Mouse (Mus musculus) heart, postnatal 0 days (tissue): ENCODE measurements around the gene Olfr603. TPM values are rescaled to one million over a fixed set of nuclear protein-coding genes. Genes with fewer than 3 reads are reported as not detected.
"Not testable (repeated sequence)": the region's sequence is repeated elsewhere in the genome, so short reads cannot be mapped to it uniquely, and the experiment has no call there.

Source experiments
- ATAC-seq: fragments of 200-750 bp; cut with Nextera tagmentation; 2 replicates; pipeline ENCODE4 v1.8.0; 2017; ENCODE audit warnings: low read depth, moderate number of reproducible peaks, moderate library complexity; ENCODE audit not compliant: insufficient read depth
- DNase-seq: peaks from one replicate; pipeline ENCODE4 v3.0.0-alpha.2; 2016; ENCODE audit warnings: low spot score
- H3K27ac ChIP-seq: fragments of 300-500 bp; sonication (generic); 2 replicates; pipeline ENCODE4 v1.5.1; 2014; ENCODE audit warnings: low read depth, mild to moderate bottlenecking
- H3K27me3 ChIP-seq: fragments of 300-500 bp; sonication (generic); 2 replicates; pipeline ENCODE4 v1.6.1; 2014; ENCODE audit warnings: low read length, mixed read lengths; ENCODE audit not compliant: control insufficient read depth, insufficient read depth
- H3K36me3 ChIP-seq: fragments of 300-500 bp; sonication (generic); replicated peaks from 2 replicates; pipeline ENCODE4 v1.6.1; 2014; ENCODE audit warnings: low read length, mixed read lengths; ENCODE audit not compliant: control insufficient read depth, insufficient read depth
- H3K4me1 ChIP-seq: fragments of 300-500 bp; sonication (generic); 2 replicates; pipeline ENCODE4 v1.6.1; 2014; ENCODE audit warnings: antibody characterized with exemption; ENCODE audit not compliant: control insufficient read depth, insufficient read depth
- H3K4me2 ChIP-seq: fragments of 300-500 bp; sonication (generic); 2 replicates; pipeline ENCODE4 v1.6.1; 2014; ENCODE audit warnings: low read depth, mild to moderate bottlenecking, low read length, moderate library complexity
- H3K4me3 ChIP-seq: fragments of 300-500 bp; sonication (generic); 2 replicates; pipeline ENCODE4 v1.5.1; 2014; ENCODE audit warnings: low read depth, low read length
- H3K9ac ChIP-seq: fragments of 300-500 bp; sonication (generic); replicated peaks from 2 replicates; pipeline ENCODE4 v1.6.1; 2014; ENCODE audit warnings: low read depth, low read length, mixed read lengths
- H3K9me3 ChIP-seq: fragments of 300-500 bp; sonication (generic); replicated peaks from 2 replicates; pipeline ENCODE4 v1.6.1; 2016; ENCODE audit warnings: low read length; ENCODE audit not compliant: control insufficient read depth
- CTCF ChIP-seq: IDR thresholded peaks from 2 replicates; pipeline ENCODE4 v1.5.1; 2016; ENCODE audit warnings: antibody characterized with exemption, control low read depth, low read depth
- EP300 ChIP-seq: IDR thresholded peaks from 2 replicates; pipeline ENCODE4 v1.6.1; 2016; ENCODE audit warnings: antibody characterized with exemption, low read depth
- WGBS: fragments of 180-500 bp; shearing (Covaris S2); extraction: QIAGEN DNeasy Blood & Tissue Kit; methylation state at CpG from one replicate; pipeline ENCODE4 v1.1.7; 2014; 5-methylcytosine and 5-hydroxymethylcytosine counted together
- polyA plus RNA-seq: library from polyadenylated mRNA; unstranded; fragments of >200 nt; fragmentation: Nextera tagmentation; extraction: Ambion mirVana; gene quantifications from 2 replicates; pipeline ENCODE4 v1.2.1, GENCODE M21; 2015
- total RNA-seq: library from RNA; depleted of rRNA; stranded (reverse); fragments of >200 nt; gene quantifications from 2 replicates; pipeline ENCODE4 v1.2.3, GENCODE M21; 2014; ENCODE audit warnings: low replicate concordance; rRNA removed

Gene Olfr603
- total RNA-seq, result not detected in 2 replicates
- not detected in 2 replicates for polyA plus RNA-seq

- no peak for TF ChIP-seq EP300
- TF ChIP-seq CTCF, result no peak
- H3K27ac ChIP-seq, result no peak within 1 kb of the TSS
- H3K9me3 ChIP-seq, result no peaks in the 10 kb centered on the region
- no peaks in the 10 kb centered on the region for H3K27me3 ChIP-seq
- no peak within 1 kb of the TSS for H3K4me3 ChIP-seq
- no peaks in the 10 kb centered on the region for H3K36me3 ChIP-seq
- ATAC-seq, result no peak
- DNase-seq, result no peak
- no peak within 1 kb of the TSS for H3K9ac ChIP-seq
- H3K4me2 ChIP-seq, result no peak within 1 kb of the TSS
- H3K4me1 ChIP-seq, result no peaks in the 10 kb centered on the region
Measured at GRCm38 (mm10) chr7:103386077-103386476, at the start of gene Olfr603. Gene Olfr603, minus strand, starts transcription at chr7:103386177.

GRCm38 (mm10) chr7:103414772-103415171, 28.8 kb upstream of the Olfr603 start, which contains the start of gene Usp17lc:
Gene Usp17lc, plus strand, starts transcription at chr7:103415072.
- WGBS, result 42% methylated on average over 1 of the region's 1 CpGs
- not testable (repeated sequence) for DNase-seq, ATAC-seq, H3K27me3 ChIP-seq, H3K27ac ChIP-seq, H3K9ac ChIP-seq, H3K36me3 ChIP-seq, H3K4me1 ChIP-seq, H3K9me3 ChIP-seq, H3K4me2 ChIP-seq, H3K4me3 ChIP-seq

GRCm38 (mm10) chr7:103406521-103407055, 20.6 kb upstream of the Olfr603 start:
- not testable (repeated sequence) for H3K36me3 ChIP-seq, H3K9me3 ChIP-seq, H3K27ac ChIP-seq, H3K27me3 ChIP-seq, H3K9ac ChIP-seq, H3K4me1 ChIP-seq, H3K4me2 ChIP-seq, DNase-seq, ATAC-seq, H3K4me3 ChIP-seq
- WGBS, result 65% methylated on average over 3 of the region's 3 CpGs

- no peaks in the 10 kb centered on the region for H3K27me3 ChIP-seq
- H3K4me1 ChIP-seq, result no peaks in the 10 kb centered on the region
- H3K4me3 ChIP-seq, result no peak overlapping the region
- WGBS, result 15% methylated on average over 1 of the region's 1 CpGs
- H3K9me3 ChIP-seq, result no peaks in the 10 kb centered on the region
- TF ChIP-seq EP300 (no peak), CTCF (no peak)
- H3K36me3 ChIP-seq, result no peaks in the 10 kb centered on the region
- ATAC-seq, result no peak
- H3K27ac ChIP-seq, result no peak overlapping the region
- H3K9ac ChIP-seq, result no peak overlapping the region
- DNase-seq, result no peak
- H3K4me2 ChIP-seq, result no peak overlapping the region
Measured at GRCm38 (mm10) chr7:103398981-103399380, 13.0 kb upstream of the Olfr603 start.

- H3K27ac ChIP-seq, result no peak overlapping the region
- no peaks in the 10 kb centered on the region for H3K36me3 ChIP-seq
- no peak overlapping the region for H3K9ac ChIP-seq
- no peak for TF ChIP-seq EP300
- no peak for TF ChIP-seq CTCF
- no peak overlapping the region for H3K4me2 ChIP-seq
- DNase-seq (no peak), ATAC-seq (no peak)
- H3K9me3 ChIP-seq, result no peaks in the 10 kb centered on the region
- no peaks in the 10 kb centered on the region for H3K27me3 ChIP-seq
- no peaks in the 10 kb centered on the region for H3K4me1 ChIP-seq
- H3K4me3 ChIP-seq, result no peak overlapping the region
Measured at GRCm38 (mm10) chr7:103397758-103398157, 11.8 kb upstream of the Olfr603 start.

- Histone ChIP-seq H3K27me3 (no peaks in the 10 kb centered on the region), H3K9ac (no peak within 1 kb of the TSS), H3K4me3 (no peak within 1 kb of the TSS), H3K9me3 (no peaks in the 10 kb centered on the region), H3K27ac (no peak within 1 kb of the TSS), H3K36me3 (no peaks in the 10 kb centered on the region), H3K4me2 (no peak within 1 kb of the TSS), H3K4me1 (no peaks in the 10 kb centered on the region)
- 93% methylated on average over 1 of the region's 1 CpGs for WGBS
- DNase-seq (no peak), ATAC-seq (no peak)
- no peak for TF ChIP-seq EP300
- no peak for TF ChIP-seq CTCF
Measured at GRCm38 (mm10) chr7:103362555-103362954, 23.4 kb downstream of the Olfr603 start, which contains the start of gene Olfr601. Gene Olfr601, minus strand, starts transcription at chr7:103362655.
